Mouse (Mus musculus) brown adipose tissue, adult 24 weeks (tissue): ENCODE results near the gene Olfr750. TPM values are rescaled to one million over a fixed set of nuclear protein-coding genes. Genes with fewer than 3 reads are reported as not detected.

Source experiments
- H3K27ac ChIP-seq: fragments of 200-500 bp; replicated peaks from 2 replicates; pipeline ENCODE4 v1.5.1; 2012; ENCODE audit warnings: low read depth, mild to moderate bottlenecking, low read length
- H3K4me1 ChIP-seq: fragments of 200-500 bp; 2 replicates; pipeline ENCODE4 v1.6.1; 2012; ENCODE audit warnings: low read length, mixed read lengths; ENCODE audit not compliant: control insufficient read depth, insufficient read depth, insufficient read length
- H3K4me3 ChIP-seq: fragments of 200-500 bp; 2 replicates; pipeline ENCODE4 v1.5.1; 2012; ENCODE audit warnings: low read depth, mild to moderate bottlenecking, low read length, moderate library complexity; ENCODE audit not compliant: insufficient read depth
- polyA plus RNA-seq: library from polyadenylated mRNA; stranded (reverse); fragments of >200 nt; gene quantifications from 2 replicates; pipeline ENCODE4 v1.2.4, GENCODE M21; 2012; ENCODE audit not compliant: missing spikeins, insufficient read depth, insufficient read length

The Olfr750 gene
- polyA plus RNA-seq, 1 experiment = not detected

GRCm38 (mm10) chr14:51069617-51070016 is 4.6 kb downstream of the Olfr750 start:
- no peak overlapping the region for H3K4me3 ChIP-seq
- no peaks in the 10 kb centered on the region for H3K4me1 ChIP-seq
- H3K27ac ChIP-seq = no peak overlapping the region

- H3K4me1 ChIP-seq = no peaks in the 10 kb centered on the region
- H3K27ac ChIP-seq = no peak overlapping the region
- H3K4me3 ChIP-seq = no peak overlapping the region
These were observed 5.3 kb downstream of the Olfr750 start for GRCm38 (mm10) chr14:51068956-51069355.

GRCm38 (mm10) chr14:51060761-51061160 is 13.5 kb downstream of the Olfr750 start:
- no peak overlapping the region for H3K4me3 ChIP-seq
- H3K27ac ChIP-seq = no peak overlapping the region

GRCm38 (mm10) chr14:51057401-51057831 is 16.8 kb downstream of the Olfr750 start, which contains the start of gene Rnase12:
Gene Rnase12 (minus strand): TSS chr14:51057661.
- H3K4me3 ChIP-seq = no peak within 1 kb of the TSS
- no peaks in the 10 kb centered on the region for H3K4me1 ChIP-seq
- no peak within 1 kb of the TSS for H3K27ac ChIP-seq

More at GRCm38 (mm10) chr14:51060761-51061160, 13.5 kb downstream of the Olfr750 start:
- no peaks in the 10 kb centered on the region for H3K4me1 ChIP-seq

GRCm38 (mm10) chr14:51054243-51055237 is 19.7 kb downstream of the Olfr750 start:
- Histone ChIP-seq H3K4me1 (no peaks in the 10 kb centered on the region), H3K4me3 (no peak overlapping the region)

GRCm38 (mm10) chr14:51053176-51053575 is 21.1 kb downstream of the Olfr750 start:
- Histone ChIP-seq H3K27ac (no peak overlapping the region), H3K4me3 (no peak overlapping the region), H3K4me1 (no peaks in the 10 kb centered on the region)

More at GRCm38 (mm10) chr14:51054243-51055237, 19.7 kb downstream of the Olfr750 start:
- H3K27ac ChIP-seq = no peak overlapping the region

GRCm38 (mm10) chr14:51051941-51052340 is 22.3 kb downstream of the Olfr750 start:
- Histone ChIP-seq H3K27ac (no peak overlapping the region), H3K4me1 (no peaks in the 10 kb centered on the region), H3K4me3 (no peak overlapping the region)

- Histone ChIP-seq H3K4me1 (no peaks in the 10 kb centered on the region), H3K4me3 (no peak within 1 kb of the TSS), H3K27ac (no peak within 1 kb of the TSS)
These were observed 24.2 kb downstream of the Olfr750 start, which contains the start of gene Rnase11 for GRCm38 (mm10) chr14:51050063-51050462. Gene Rnase11 (minus strand): TSS chr14:51050163.

GRCm38 (mm10) chr14:51047846-51048245 is 26.4 kb downstream of the Olfr750 start:
- no peaks in the 10 kb centered on the region for H3K4me1 ChIP-seq
- H3K27ac ChIP-seq = no peak overlapping the region
- H3K4me3 ChIP-seq = no peak overlapping the region

GRCm38 (mm10) chr14:51041769-51042168 is 32.5 kb downstream of the Olfr750 start, which contains the start of gene Rnase9:
Gene Rnase9 (minus strand): TSS chr14:51041869.
- Histone ChIP-seq H3K27ac (no peak within 1 kb of the TSS), H3K4me1 (no peaks in the 10 kb centered on the region), H3K4me3 (no peak within 1 kb of the TSS)

- Histone ChIP-seq H3K4me3 (no peak overlapping the region), H3K4me1 (no peaks in the 10 kb centered on the region), H3K27ac (no peak overlapping the region)
These were observed 38.0 kb downstream of the Olfr750 start for GRCm38 (mm10) chr14:51036214-51036613.

GRCm38 (mm10) chr14:51035206-51035605 is 39.0 kb downstream of the Olfr750 start:
- H3K27ac ChIP-seq = no peak overlapping the region
- H3K4me1 ChIP-seq = no peaks in the 10 kb centered on the region
- no peak overlapping the region for H3K4me3 ChIP-seq

- no peak overlapping the region for H3K4me3 ChIP-seq
- no peaks in the 10 kb centered on the region for H3K4me1 ChIP-seq
- no peak overlapping the region for H3K27ac ChIP-seq
These were observed 46.7 kb downstream of the Olfr750 start for GRCm38 (mm10) chr14:51027387-51028155.

GRCm38 (mm10) chr14:51026391-51027133 is 47.7 kb downstream of the Olfr750 start:
- no peak overlapping the region for H3K4me3 ChIP-seq
- H3K27ac ChIP-seq = no peak overlapping the region
- H3K4me1 ChIP-seq = no peaks in the 10 kb centered on the region
